Mouse (Mus musculus): ENCODE measurements around the gene Ccnd2. TPM values are rescaled to one million over a fixed set of nuclear protein-coding genes. Genes with fewer than 3 reads are reported as not detected.
A peak's percentile ranks its signal among the peaks of the same experiment; 100 is the strongest.

Ccnd2 gene
- total RNA-seq, 1 experiment, result 10.1 TPM

- TF ChIP-seq CHD2 (IDR thresholded peaks at IDR 0.05; ENCODE audit: low read depth, low read length) (no peak), ZNF384 (IDR thresholded peaks at IDR 0.05; ENCODE audit: low read depth, low read length) (no peak), MAFK (IDR thresholded peaks at IDR 0.05; ENCODE audit: insufficient read depth, low read depth, low read length) (no peak), HCFC1 (IDR thresholded peaks at IDR 0.05; ENCODE audit: borderline replicate concordance, insufficient read depth, low read length) (no peak), ZC3H11A (IDR thresholded peaks at IDR 0.05; ENCODE audit: borderline replicate concordance, low read depth, low read length) (no peak)
Observed at GRCm38 (mm10) chr6:127165663-127166062, 13.7 kb upstream of the Ccnd2 start.

GRCm38 (mm10) chr6:127162842-127163241, 10.8 kb upstream of the Ccnd2 start:
- no peak for TF ChIP-seq MAFK (IDR thresholded peaks at IDR 0.05; ENCODE audit: insufficient read depth, low read depth, low read length)
- no peak for TF ChIP-seq HCFC1 (IDR thresholded peaks at IDR 0.05; ENCODE audit: borderline replicate concordance, insufficient read depth, low read length)
- TF ChIP-seq ZC3H11A (IDR thresholded peaks at IDR 0.05; ENCODE audit: borderline replicate concordance, low read depth, low read length), result no peak
- no peak for TF ChIP-seq ZNF384 (IDR thresholded peaks at IDR 0.05; ENCODE audit: low read depth, low read length)
- TF ChIP-seq CHD2 (IDR thresholded peaks at IDR 0.05; ENCODE audit: low read depth, low read length), result no peak

More at GRCm38 (mm10) chr6:127165663-127166062, 13.7 kb upstream of the Ccnd2 start:
- in situ Hi-C loops (cut with MboI; ENCODE audit: low sequenced_read_pairs in 2 of 2, unreplicated experiment in 2 of 2), result loop anchor here in 1 of 2 experiments (25.0 kb wide), 1 partner anchor 528 kb away; the partner anchor contains the start of gene Kcna1
- Histone ChIP-seq H3K9ac (ENCODE audit: insufficient read depth, low read depth, low read length, poor library complexity, severe bottlenecking) (no peak overlapping the region), H3K4me3 (ENCODE audit: insufficient read depth in 1 of 2, low read depth in 1 of 2, low read length in 2 of 2, poor library complexity in 1 of 2, severe bottlenecking in 1 of 2) (no peak overlapping the region), H3K4me1 (ENCODE audit: control insufficient read depth in 2 of 2, insufficient read depth in 2 of 2, low read length in 2 of 2, poor library complexity in 1 of 2) (no peaks in the 10 kb centered on the region), H3K27ac (ENCODE audit: insufficient read depth, low read depth, low read length, poor library complexity, severe bottlenecking) (no peak overlapping the region), H3K9me3 (ENCODE audit: control insufficient read depth, insufficient read depth, low read depth, low read length) (no peaks in the 10 kb centered on the region), H3K36me3 (ENCODE audit: control insufficient read depth, insufficient read depth, low read length, poor library complexity, severe bottlenecking) (no peaks in the 10 kb centered on the region)
- no peak for DNase-seq (ENCODE audit: low read depth, low spot score)

GRCm38 (mm10) chr6:127157321-127157720, 5.3 kb upstream of the Ccnd2 start:
- no peak for TF ChIP-seq CHD2 (IDR thresholded peaks at IDR 0.05; ENCODE audit: low read depth, low read length)
- TF ChIP-seq ZC3H11A (IDR thresholded peaks at IDR 0.05; ENCODE audit: borderline replicate concordance, low read depth, low read length), result no peak
- TF ChIP-seq ZNF384 (IDR thresholded peaks at IDR 0.05; ENCODE audit: low read depth, low read length), result no peak
- no peak for TF ChIP-seq MAFK (IDR thresholded peaks at IDR 0.05; ENCODE audit: insufficient read depth, low read depth, low read length)
- TF ChIP-seq HCFC1 (IDR thresholded peaks at IDR 0.05; ENCODE audit: borderline replicate concordance, insufficient read depth, low read length), result no peak
- H3K27ac ChIP-seq (ENCODE audit: insufficient read depth, low read depth, low read length, poor library complexity, severe bottlenecking), result no peak overlapping the region
- in situ Hi-C loops (cut with MboI; ENCODE audit: low sequenced_read_pairs in 2 of 2, unreplicated experiment in 2 of 2), result loop anchor here in 1 of 2 experiments (25.0 kb wide), 1 partner anchor 520 kb away; the partner anchor contains the start of gene Kcna1
- H3K36me3 ChIP-seq (ENCODE audit: control insufficient read depth, insufficient read depth, low read length, poor library complexity, severe bottlenecking), result no peaks in the 10 kb centered on the region
- no peaks in the 10 kb centered on the region for H3K9me3 ChIP-seq (ENCODE audit: control insufficient read depth, insufficient read depth, low read depth, low read length)
- H3K9ac ChIP-seq (ENCODE audit: insufficient read depth, low read depth, low read length, poor library complexity, severe bottlenecking), result no peak overlapping the region
- DNase-seq (ENCODE audit: low read depth, low spot score), result no peak
- H3K4me3 ChIP-seq (ENCODE audit: insufficient read depth in 1 of 2, low read depth in 1 of 2, low read length in 2 of 2, poor library complexity in 1 of 2, severe bottlenecking in 1 of 2), result no peak overlapping the region
- peaks cover 0 to 2% of the 10 kb centered on the region in 2 experiments; a peak in 1 of 4 replicates for H3K4me1 ChIP-seq (ENCODE audit: control insufficient read depth in 2 of 2, insufficient read depth in 2 of 2, low read length in 2 of 2, poor library complexity in 1 of 2)

More at GRCm38 (mm10) chr6:127162842-127163241, 10.8 kb upstream of the Ccnd2 start:
- no peaks in the 10 kb centered on the region for H3K4me1 ChIP-seq (ENCODE audit: control insufficient read depth in 2 of 2, insufficient read depth in 2 of 2, low read length in 2 of 2, poor library complexity in 1 of 2)
- H3K27ac ChIP-seq (ENCODE audit: insufficient read depth, low read depth, low read length, poor library complexity, severe bottlenecking), result no peak overlapping the region
- in situ Hi-C loops (cut with MboI; ENCODE audit: low sequenced_read_pairs in 2 of 2, unreplicated experiment in 2 of 2), result loop anchor here in 1 of 2 experiments (25.0 kb wide), 1 partner anchor 526 kb away; the partner anchor contains the start of gene Kcna1
- no peak overlapping the region for H3K9ac ChIP-seq (ENCODE audit: insufficient read depth, low read depth, low read length, poor library complexity, severe bottlenecking)
- DNase-seq (ENCODE audit: low read depth, low spot score), result no peak
- H3K9me3 ChIP-seq (ENCODE audit: control insufficient read depth, insufficient read depth, low read depth, low read length), result no peaks in the 10 kb centered on the region
- no peak overlapping the region for H3K4me3 ChIP-seq (ENCODE audit: insufficient read depth in 1 of 2, low read depth in 1 of 2, low read length in 2 of 2, poor library complexity in 1 of 2, severe bottlenecking in 1 of 2)
- H3K36me3 ChIP-seq (ENCODE audit: control insufficient read depth, insufficient read depth, low read length, poor library complexity, severe bottlenecking), result no peaks in the 10 kb centered on the region

- H3K9ac ChIP-seq (ENCODE audit: insufficient read depth, low read depth, low read length, poor library complexity, severe bottlenecking), result no peak overlapping the region
- in situ Hi-C loops (cut with MboI; ENCODE audit: low sequenced_read_pairs in 2 of 2, unreplicated experiment in 2 of 2), result loop anchor here in 1 of 2 experiments (25.0 kb wide), 1 partner anchor 518 kb away; the partner anchor contains the start of gene Kcna1
- TF ChIP-seq MAFK (IDR thresholded peaks at IDR 0.05; ENCODE audit: insufficient read depth, low read depth, low read length) (no peak), HCFC1 (IDR thresholded peaks at IDR 0.05; ENCODE audit: borderline replicate concordance, insufficient read depth, low read length) (no peak), ZNF384 (IDR thresholded peaks at IDR 0.05; ENCODE audit: low read depth, low read length) (no peak), CHD2 (IDR thresholded peaks at IDR 0.05; ENCODE audit: low read depth, low read length) (no peak), ZC3H11A (IDR thresholded peaks at IDR 0.05; ENCODE audit: borderline replicate concordance, low read depth, low read length) (no peak)
- no peaks in the 10 kb centered on the region for H3K9me3 ChIP-seq (ENCODE audit: control insufficient read depth, insufficient read depth, low read depth, low read length)
- no peak overlapping the region for H3K27ac ChIP-seq (ENCODE audit: insufficient read depth, low read depth, low read length, poor library complexity, severe bottlenecking)
- peaks cover 0 to 9% of the 10 kb centered on the region in 2 experiments; a peak in 1 of 4 replicates for H3K4me1 ChIP-seq (ENCODE audit: control insufficient read depth in 2 of 2, insufficient read depth in 2 of 2, low read length in 2 of 2, poor library complexity in 1 of 2)
- no peaks in the 10 kb centered on the region for H3K36me3 ChIP-seq (ENCODE audit: control insufficient read depth, insufficient read depth, low read length, poor library complexity, severe bottlenecking)
- peak overlapping the region; percentile 52 to 60; a peak in 3 of 4 replicates for H3K4me3 ChIP-seq (ENCODE audit: insufficient read depth in 1 of 2, low read depth in 1 of 2, low read length in 2 of 2, poor library complexity in 1 of 2, severe bottlenecking in 1 of 2)
- no peak for DNase-seq (ENCODE audit: low read depth, low spot score)
Observed at GRCm38 (mm10) chr6:127155468-127155867, 3.5 kb upstream of the Ccnd2 start.
